ENCODE assay signal across 32 mouse cellular contexts in genomic region chr10:69497382-69497781, GRCm38 (mm10).
DNase-seq lines count a peak whose midpoint lies in the region; ATAC-seq lines count a peak whose summit lies in the region.
"Had no signal": no experiment of that assay in that cellular context is flagged by ENCODE, and none has a peak within 500 bp of the region (broad histone marks: within the 10 kb centered on the region; RNA-seq: fewer than 3 reads in every experiment).

No protein-coding gene starts in this region.

- 0 out of 2 replicates have a peak overlapping the region, but pooled peaks have one; percentile 24 for H3K27ac ChIP-seq in forebrain, embryonic 16.5 days (ENCODE audit: low read length)
- H3K27ac ChIP-seq in forebrain, embryonic 15.5 days (replicated peaks), result no peak overlapping the region
- H3K27ac ChIP-seq: embryonic facial prominence, embryonic 13.5 days; forebrain, embryonic 13.5 days; hindbrain, embryonic 13.5 days; limb, embryonic 10.5 days; limb, embryonic 15.5 days; liver, embryonic 13.5 days; midbrain, embryonic 12.5 days; neural tube, embryonic 12.5 days; stomach, postnatal 0 days had no signal

- no peaks in the 10 kb centered on the region for H3K36me3 ChIP-seq in forebrain, embryonic 16.5 days (ENCODE audit: control insufficient read depth, insufficient read depth)
- H3K36me3 ChIP-seq in forebrain, embryonic 15.5 days, result no peaks in the 10 kb centered on the region
- H3K36me3 ChIP-seq: embryonic facial prominence, embryonic 13.5 days; G1E; hindbrain, embryonic 13.5 days; limb, embryonic 10.5 days; limb, embryonic 15.5 days; liver, embryonic 13.5 days; midbrain, embryonic 12.5 days; neural tube, embryonic 12.5 days had no signal

- no peak overlapping the region for H3K9ac ChIP-seq in forebrain, embryonic 16.5 days (replicated peaks; ENCODE audit: low read depth, low read length)
- no peak overlapping the region for H3K9ac ChIP-seq in forebrain, embryonic 15.5 days (replicated peaks)
- H3K9ac ChIP-seq: embryonic facial prominence, embryonic 13.5 days; forebrain, embryonic 13.5 days; hindbrain, embryonic 13.5 days; limb, embryonic 15.5 days; liver, embryonic 13.5 days; midbrain, embryonic 12.5 days; neural tube, embryonic 12.5 days had no signal

- no peaks in the 10 kb centered on the region for H3K27me3 ChIP-seq in forebrain, embryonic 16.5 days (replicated peaks; ENCODE audit: control insufficient read depth, insufficient read depth, low read length)
- H3K27me3 ChIP-seq in forebrain, embryonic 15.5 days, result no peaks in the 10 kb centered on the region
- H3K27me3 ChIP-seq: embryonic facial prominence, embryonic 13.5 days; forebrain, embryonic 13.5 days; hindbrain, embryonic 13.5 days; limb, embryonic 15.5 days; liver, embryonic 13.5 days; megakaryocyte, embryonic 14.5 days; midbrain, embryonic 12.5 days; neural tube, embryonic 12.5 days had no signal

- 71% methylated on average over 17 of the region's 17 CpGs for WGBS in forebrain, embryonic 16.5 days
- WGBS in forebrain, embryonic 15.5 days, result 75% methylated on average over 17 of the region's 17 CpGs

- no peak for ATAC-seq in forebrain, embryonic 16.5 days
- ATAC-seq in forebrain, embryonic 15.5 days (replicated peaks), result no peak
- ATAC-seq: forebrain, embryonic 13.5 days; inflammation-experienced regulatory T-cells, adult 6 months; lung, postnatal 0 days had no signal

- H3K4me3 ChIP-seq in forebrain, embryonic 16.5 days (replicated peaks; ENCODE audit: low read length), result no peak overlapping the region
- H3K4me3 ChIP-seq in forebrain, embryonic 15.5 days, result no peak overlapping the region
- H3K4me3 ChIP-seq: embryonic facial prominence, embryonic 13.5 days; erythroblast, embryonic 14.5 days; forebrain, embryonic 13.5 days; hindbrain, embryonic 13.5 days; limb, embryonic 10.5 days; limb, embryonic 15.5 days; liver, embryonic 13.5 days; megakaryocyte, embryonic 14.5 days; midbrain, embryonic 12.5 days; myocyte; neural tube, embryonic 12.5 days had no signal

- no peaks in the 10 kb centered on the region for H3K9me3 ChIP-seq in forebrain, embryonic 16.5 days (ENCODE audit: control insufficient read depth, low read length)
- no peaks in the 10 kb centered on the region for H3K9me3 ChIP-seq in forebrain, embryonic 15.5 days
- H3K9me3 ChIP-seq: embryonic facial prominence, embryonic 13.5 days; forebrain, embryonic 13.5 days; hindbrain, embryonic 13.5 days; limb, embryonic 10.5 days; limb, embryonic 15.5 days; liver, embryonic 13.5 days; midbrain, embryonic 12.5 days; neural tube, embryonic 12.5 days had no signal

- H3K4me2 ChIP-seq in forebrain, embryonic 16.5 days (ENCODE audit: low read length), result no peak overlapping the region
- H3K4me2 ChIP-seq in forebrain, embryonic 15.5 days (replicated peaks), result no peak overlapping the region
- H3K4me2 ChIP-seq: embryonic facial prominence, embryonic 13.5 days; forebrain, embryonic 13.5 days; hindbrain, embryonic 13.5 days; limb, embryonic 15.5 days; liver, embryonic 13.5 days; midbrain, embryonic 12.5 days; neural tube, embryonic 12.5 days had no signal

- DNase-seq in right cerebral cortex, postnatal 10 days (ENCODE audit: low spot score in 2 of 2), result peak; percentile 59 to 74
- no peak for DNase-seq in right cerebral cortex, adult 18-20 months
- peak; percentile 36 to 48 for DNase-seq in layer of hippocampus, postnatal 10 days (ENCODE audit: low spot score in 2 of 2)
- DNase-seq in cerebellum, adult 8-10 months, result no peak
- DNase-seq in thymus, postnatal 4 days, result no peak
- DNase-seq: adrenal gland, adult 8-10 months; cerebellum, adult 11 months; cerebellum, postnatal 10 days; kidney, adult 11 months; kidney, postnatal 25 days; liver, embryonic 13.5 days; lung, adult 18-20 months; lung, postnatal 4 days; right cerebral cortex, postnatal 4 days; thymus, adult 18-20 months; thymus, postnatal 25 days had no signal

- peaks cover 12% of the 10 kb centered on the region for H3K4me1 ChIP-seq in forebrain, embryonic 16.5 days (replicated peaks; ENCODE audit: control insufficient read depth, insufficient read depth, low read length)
- H3K4me1 ChIP-seq in forebrain, embryonic 15.5 days, result peaks cover 18% of the 10 kb centered on the region
- H3K4me1 ChIP-seq: liver, embryonic 13.5 days; megakaryocyte, embryonic 14.5 days had no signal

Comparison
In these comparisons a context has a peak if more than half of its experiments do, and no peak if none do; other contexts are left out.
1. DNase-seq: peak in right cerebral cortex, postnatal 10 days (2 of 2) and layer of hippocampus, postnatal 10 days (2 of 2); none in right cerebral cortex, adult 18-20 months (single experiment), cerebellum, adult 8-10 months (single experiment) and thymus, postnatal 4 days (single experiment).